Mouse (Mus musculus) MEL (cell line): Measurements from ENCODE around the gene Tmprss6.

Experiments used
- CHD1 ChIP-seq: IDR thresholded peaks from 2 replicates; pipeline ENCODE4 v1.6.1; 2012; ENCODE audit warnings: low read depth, mild to moderate bottlenecking, inconsistent platforms, low read length, improper control_type of control experiment
- CHD2 ChIP-seq: IDR thresholded peaks from 2 replicates; pipeline ENCODE4 v1.6.1; 2011; ENCODE audit warnings: low read length, improper control_type of control experiment
- CTCF ChIP-seq, 3 experiments: IDR thresholded peaks in 2 of 3; conservative IDR thresholded peaks in 1 of 3; 2 replicates each; pipeline ENCODE4 v1.5.1; 2011 to 2012; ENCODE audit warnings: low read length in 3 of 3, low read depth in 2 of 3, mild to moderate bottlenecking in 2 of 3, improper control_type of control experiment in 1 of 3, inconsistent platforms in 1 of 3, mixed read lengths in 1 of 3, moderate library complexity in 1 of 3; ENCODE audit not compliant: control insufficient read depth in 1 of 3, insufficient read depth in 1 of 3, poor library complexity in 1 of 3, severe bottlenecking in 1 of 3
- EP300 ChIP-seq, 2 experiments: IDR thresholded peaks; 2 replicates each; pipeline ENCODE4 v1.6.1; 2011; ENCODE audit warnings: improper control_type of control experiment in 2 of 2, low read length in 2 of 2, low read depth in 1 of 2, mild to moderate bottlenecking in 1 of 2
- MAFK ChIP-seq: IDR thresholded peaks from 2 replicates; pipeline ENCODE4 v1.6.1; 2011; ENCODE audit warnings: low read depth, mild to moderate bottlenecking, low read length, improper control_type of control experiment, borderline replicate concordance
- MAZ ChIP-seq: IDR thresholded peaks from 2 replicates; pipeline ENCODE4 v1.6.1; 2012; ENCODE audit warnings: low read depth, mild to moderate bottlenecking, inconsistent platforms, low read length, improper control_type of control experiment
- POLR2A ChIP-seq, 2 experiments: IDR thresholded peaks; 2 replicates each; pipeline ENCODE4 v1.6.1; 2011 to 2012; ENCODE audit warnings: low read length in 2 of 2, mild to moderate bottlenecking in 2 of 2, control low read depth in 1 of 2, improper control_type of control experiment in 1 of 2, low read depth in 1 of 2, moderate library complexity in 1 of 2; ENCODE audit not compliant: control insufficient read depth in 1 of 2, insufficient read depth in 1 of 2, poor library complexity in 1 of 2
- TBP ChIP-seq: IDR thresholded peaks from 2 replicates; pipeline ENCODE4 v1.8.0; 2011; ENCODE audit warnings: low read depth, low read length, improper control_type of control experiment
- UBTF ChIP-seq: IDR thresholded peaks from 2 replicates; pipeline ENCODE4 v1.6.1; 2012; ENCODE audit warnings: low read depth, mild to moderate bottlenecking, inconsistent platforms, low read length, improper control_type of control experiment, moderate library complexity, borderline replicate concordance; ENCODE audit not compliant: insufficient read depth
- ZNF384 ChIP-seq: IDR thresholded peaks from 2 replicates; pipeline ENCODE4 v1.6.1; 2012; ENCODE audit warnings: low read depth, mild to moderate bottlenecking, inconsistent platforms, low read length, improper control_type of control experiment

GRCm38 (mm10) chr15:78413719-78414117, 54.7 kb downstream of the Tmprss6 start:
- TF ChIP-seq TBP = no peak
- TF ChIP-seq UBTF = no peak
- TF ChIP-seq CTCF (IDR thresholded peaks at IDR 0.05 in 2 of 3, conservative IDR thresholded peaks at IDR 0.05 in 1 of 3; ENCODE audit: control insufficient read depth in 1 of 3, insufficient read depth in 1 of 3, low read depth in 2 of 3, low read length in 3 of 3, poor library complexity in 1 of 3, severe bottlenecking in 1 of 3) = no peak
- no peak for TF ChIP-seq MAZ
- no peak for TF ChIP-seq ZNF384
- no peak for TF ChIP-seq MAFK
- no peak for TF ChIP-seq CHD2
- TF ChIP-seq POLR2A (IDR thresholded peaks at IDR 0.05; ENCODE audit: control insufficient read depth in 1 of 2, insufficient read depth in 1 of 2, low read depth in 1 of 2, low read length in 2 of 2, poor library complexity in 1 of 2) = no peak
- no peak for TF ChIP-seq EP300 (IDR thresholded peaks at IDR 0.05; ENCODE audit: low read depth in 1 of 2, low read length in 2 of 2)
- no peak for TF ChIP-seq CHD1
